In the genomic region with DNA sequence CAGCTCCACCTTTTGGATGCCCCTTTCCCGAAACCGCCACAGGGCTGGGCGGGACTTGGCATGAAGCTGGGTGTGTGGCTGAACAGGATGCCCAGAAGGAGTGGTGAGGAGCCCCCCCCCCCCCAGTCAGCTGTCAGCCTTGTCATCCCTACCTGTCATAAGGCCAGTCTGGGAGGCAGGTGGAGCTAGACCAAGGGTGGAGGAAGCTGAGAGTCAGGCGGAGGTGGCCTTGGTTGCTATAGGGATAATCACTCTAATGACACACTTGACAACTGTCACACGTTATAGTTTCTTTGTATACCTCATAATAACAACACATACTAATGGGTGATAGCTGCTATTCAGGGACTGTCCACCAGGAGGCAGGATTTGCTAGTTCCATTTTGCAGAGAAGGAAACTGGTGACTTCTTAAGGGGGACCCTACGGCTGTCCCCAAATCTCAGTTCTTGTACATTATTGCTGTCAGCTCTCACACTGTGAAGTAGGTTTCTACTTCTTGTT, we compare ENCODE assay signal across 9 mouse cellular contexts. TPM values are rescaled to one million over a fixed set of nuclear protein-coding genes. Genes with fewer than 3 reads are reported as not detected.
DNase-seq lines count a peak whose midpoint lies in the region; ATAC-seq and TF ChIP-seq lines count a peak whose summit lies in the region.
"Had no signal": no experiment of that assay in that cellular context is flagged by ENCODE, and none has a peak within 500 bp of the region (broad histone marks: within the 10 kb centered on the region; RNA-seq: fewer than 3 reads in every experiment).

No protein-coding gene starts in this region.

- H3K9ac ChIP-seq in forebrain, embryonic 14.5 days (ENCODE audit: low read length): no peak overlapping the region
- H3K9ac ChIP-seq in forebrain, embryonic 13.5 days: no peak overlapping the region
- H3K9ac ChIP-seq in embryonic facial prominence, embryonic 15.5 days: no peak overlapping the region
- no peak overlapping the region for H3K9ac ChIP-seq in lung, embryonic 15.5 days
- no peak overlapping the region for H3K9ac ChIP-seq in stomach, embryonic 15.5 days
- H3K9ac ChIP-seq: limb, embryonic 13.5 days had no signal

- 0 out of 2 replicates have a peak, but pooled peaks cover 2% of the 10 kb centered on the region for H3K4me1 ChIP-seq in forebrain, embryonic 14.5 days (ENCODE audit: control insufficient read depth, insufficient read depth, low read length)
- peaks cover 22% of the 10 kb centered on the region for H3K4me1 ChIP-seq in forebrain, embryonic 13.5 days
- H3K4me1 ChIP-seq in embryonic facial prominence, embryonic 15.5 days: peaks cover 47% of the 10 kb centered on the region
- H3K4me1 ChIP-seq in kidney, adult 2 months (ENCODE audit: control insufficient read depth, insufficient read depth, low read length): peaks cover 32% of the 10 kb centered on the region
- H3K4me1 ChIP-seq in lung, embryonic 15.5 days: peaks cover 41% of the 10 kb centered on the region
- peaks cover 33% of the 10 kb centered on the region for H3K4me1 ChIP-seq in stomach, embryonic 15.5 days

- DNase-seq in forebrain, embryonic 14.5 days (ENCODE audit: low spot score): peak; percentile 33
- peak; percentile 84 for DNase-seq in 416B (ENCODE audit: low read depth)
- DNase-seq in adrenal gland, postnatal 36 days: peak; percentile 51 to 60
- peak; percentile 28 for DNase-seq in kidney, adult 2 months

- no peak; the same call in 1 of the 2 replicates for ATAC-seq in forebrain, embryonic 14.5 days
- ATAC-seq in forebrain, embryonic 13.5 days: no peak
- ATAC-seq in embryonic facial prominence, embryonic 15.5 days (ENCODE audit: insufficient number of reproducible peaks, low FRiP score, low TSS enrichment, low read depth): no peak
- no peak for ATAC-seq in lung, embryonic 15.5 days (ENCODE audit: borderline replicate concordance, extremely low read depth, low FRiP score, low TSS enrichment)
- ATAC-seq in stomach, embryonic 15.5 days (ENCODE audit: insufficient read depth, low FRiP score, low read depth): peak; percentile 14; the same call in 1 of the 2 replicates

- no peak overlapping the region for H3K4me2 ChIP-seq in forebrain, embryonic 14.5 days (ENCODE audit: low read length)
- H3K4me2 ChIP-seq in forebrain, embryonic 13.5 days: no peak overlapping the region
- H3K4me2 ChIP-seq in embryonic facial prominence, embryonic 15.5 days (replicated peaks): peak overlapping the region; percentile 91
- peak overlapping the region; percentile 93 for H3K4me2 ChIP-seq in lung, embryonic 15.5 days
- peak overlapping the region; percentile 91 for H3K4me2 ChIP-seq in stomach, embryonic 15.5 days

- H3K27ac ChIP-seq in forebrain, embryonic 14.5 days (ENCODE audit: low read depth, low read length): no peak overlapping the region
- H3K27ac ChIP-seq in forebrain, embryonic 13.5 days: no peak overlapping the region
- H3K27ac ChIP-seq in embryonic facial prominence, embryonic 15.5 days (replicated peaks): peak overlapping the region; percentile 82
- peak overlapping the region; percentile 90 for H3K27ac ChIP-seq in kidney, adult 2 months (ENCODE audit: insufficient read depth, low read depth, low read length)
- H3K27ac ChIP-seq in lung, embryonic 15.5 days: peak overlapping the region; percentile 67
- peak overlapping the region; percentile 70 for H3K27ac ChIP-seq in stomach, embryonic 15.5 days
- H3K27ac ChIP-seq: limb, embryonic 13.5 days had no signal

- peaks cover 8% of the 10 kb centered on the region; the same call in 1 of the 2 replicates for H3K27me3 ChIP-seq in forebrain, embryonic 14.5 days (replicated peaks; ENCODE audit: control insufficient read depth, insufficient read depth, low read length)
- H3K27me3 ChIP-seq in forebrain, embryonic 13.5 days: peaks cover 29% of the 10 kb centered on the region
- no peaks in the 10 kb centered on the region for H3K27me3 ChIP-seq in embryonic facial prominence, embryonic 15.5 days
- H3K27me3 ChIP-seq in kidney, adult 2 months (replicated peaks; ENCODE audit: control insufficient read depth, insufficient read depth, low read length): no peaks in the 10 kb centered on the region
- no peaks in the 10 kb centered on the region for H3K27me3 ChIP-seq in lung, embryonic 15.5 days
- no peaks in the 10 kb centered on the region for H3K27me3 ChIP-seq in stomach, embryonic 15.5 days (replicated peaks)
- H3K27me3 ChIP-seq: limb, embryonic 13.5 days had no signal

- peak; percentile 21; the same call in 1 of the 2 replicates for TF ChIP-seq CTCF in kidney, adult 2 months (conservative IDR thresholded peaks at IDR 0.05; ENCODE audit: insufficient read depth, insufficient read length, low read depth, low read length)

- H3K9me3 ChIP-seq in forebrain, embryonic 14.5 days (replicated peaks; ENCODE audit: control insufficient read depth, low read length): no peaks in the 10 kb centered on the region
- no peaks in the 10 kb centered on the region for H3K9me3 ChIP-seq in forebrain, embryonic 13.5 days (replicated peaks)
- no peaks in the 10 kb centered on the region for H3K9me3 ChIP-seq in embryonic facial prominence, embryonic 15.5 days (replicated peaks)
- no peaks in the 10 kb centered on the region for H3K9me3 ChIP-seq in lung, embryonic 15.5 days
- no peaks in the 10 kb centered on the region for H3K9me3 ChIP-seq in stomach, embryonic 15.5 days
- H3K9me3 ChIP-seq: limb, embryonic 13.5 days had no signal

- no peak for TF ChIP-seq POLR2A in kidney, adult 2 months (IDR thresholded peaks at IDR 0.05; ENCODE audit: low read depth, low read length)

- no peak overlapping the region for H3K4me3 ChIP-seq in forebrain, embryonic 14.5 days (ENCODE audit: low read depth, low read length)
- no peak overlapping the region for H3K4me3 ChIP-seq in forebrain, embryonic 13.5 days
- H3K4me3 ChIP-seq in embryonic facial prominence, embryonic 15.5 days (replicated peaks): no peak overlapping the region
- no peak overlapping the region for H3K4me3 ChIP-seq in kidney, adult 2 months (ENCODE audit: insufficient read depth, low read depth, low read length)
- H3K4me3 ChIP-seq in lung, embryonic 15.5 days: no peak overlapping the region
- no peak overlapping the region for H3K4me3 ChIP-seq in stomach, embryonic 15.5 days (replicated peaks)

- WGBS in forebrain, embryonic 14.5 days: 17% methylated on average over 6 of the region's 6 CpGs
- WGBS in forebrain, embryonic 13.5 days: 28% methylated on average over 6 of the region's 6 CpGs
- 21% methylated on average over 6 of the region's 6 CpGs for WGBS in embryonic facial prominence, embryonic 15.5 days
- WGBS in kidney, adult 2 months: 19% methylated on average over 6 of the region's 6 CpGs
- WGBS in lung, embryonic 15.5 days: 24% methylated on average over 6 of the region's 6 CpGs
- WGBS in stomach, embryonic 15.5 days: 27% methylated on average over 6 of the region's 6 CpGs

- no peaks in the 10 kb centered on the region for H3K36me3 ChIP-seq in forebrain, embryonic 14.5 days (ENCODE audit: control insufficient read depth, insufficient read depth, low read length)
- no peaks in the 10 kb centered on the region for H3K36me3 ChIP-seq in forebrain, embryonic 13.5 days (ENCODE audit: poor library complexity, severe bottlenecking)
- no peaks in the 10 kb centered on the region for H3K36me3 ChIP-seq in embryonic facial prominence, embryonic 15.5 days
- no peaks in the 10 kb centered on the region for H3K36me3 ChIP-seq in kidney, adult 2 months (ENCODE audit: control insufficient read depth, insufficient read depth, low read length)
- H3K36me3 ChIP-seq in lung, embryonic 15.5 days: no peaks in the 10 kb centered on the region
- H3K36me3 ChIP-seq in stomach, embryonic 15.5 days: no peaks in the 10 kb centered on the region

RNA-seq across cellular contexts. Expression of gene Rhod, which starts 1.9 kb away (rescaled TPM):
- 6.3 and 8.3 TPM in 2 replicates for polyA plus RNA-seq in forebrain, embryonic 14.5 days (2014; fragmentation: Nextera tagmentation; extraction: Ambion mirVana)
- 5.5 and 6.6 TPM in 2 replicates for polyA plus RNA-seq in forebrain, embryonic 13.5 days (2015; fragmentation: Nextera tagmentation; extraction: Ambion mirVana)
- total RNA-seq in adrenal gland, postnatal 36 days (2021): 10 to 100 TPM; 25.8 to 26.8 TPM
- 47.4 and 50.5 TPM in 2 replicates for polyA plus RNA-seq in embryonic facial prominence, embryonic 15.5 days (2015; fragmentation: Nextera tagmentation; extraction: Ambion mirVana)
- polyA plus RNA-seq in kidney, adult 2 months (2012; rRNA removed): 35.1 and 35.6 TPM in 2 replicates
- 37.9 and 45.3 TPM in 2 replicates for polyA plus RNA-seq in lung, embryonic 15.5 days (2015; fragmentation: Nextera tagmentation; extraction: Ambion mirVana)
- 24.1 and 32.0 TPM in 2 replicates for polyA plus RNA-seq in stomach, embryonic 15.5 days (2015; fragmentation: Nextera tagmentation; extraction: Ambion mirVana)

RNA-seq across cellular contexts. Expression of gene Syt12, which starts 36.1 kb away (rescaled TPM):
- polyA plus RNA-seq in forebrain, embryonic 14.5 days (2014; fragmentation: Nextera tagmentation; extraction: Ambion mirVana): 1.9 TPM in 2 replicates
- polyA plus RNA-seq in forebrain, embryonic 13.5 days (2015; fragmentation: Nextera tagmentation; extraction: Ambion mirVana): 1.0 and 1.3 TPM in 2 replicates
- total RNA-seq in adrenal gland, postnatal 36 days (2021): 10 to 100 TPM; 66.1 to 69.9 TPM
- polyA plus RNA-seq in embryonic facial prominence, embryonic 15.5 days (2015; fragmentation: Nextera tagmentation; extraction: Ambion mirVana): 1.5 and 1.7 TPM in 2 replicates
- 4.6 and 9.8 TPM in 2 replicates for polyA plus RNA-seq in kidney, adult 2 months (2012; rRNA removed)
- 1.1 and 1.2 TPM in 2 replicates for polyA plus RNA-seq in lung, embryonic 15.5 days (2015; fragmentation: Nextera tagmentation; extraction: Ambion mirVana)
- polyA plus RNA-seq in stomach, embryonic 15.5 days (2015; fragmentation: Nextera tagmentation; extraction: Ambion mirVana): 0.81 and 0.99 TPM in 2 replicates

RNA-seq across cellular contexts. Expression of gene Kdm2a, which starts 43.1 kb away (rescaled TPM):
- 29.2 and 36.3 TPM in 2 replicates for polyA plus RNA-seq in forebrain, embryonic 14.5 days (2014; fragmentation: Nextera tagmentation; extraction: Ambion mirVana)
- 38.8 and 43.9 TPM in 2 replicates for polyA plus RNA-seq in forebrain, embryonic 13.5 days (2015; fragmentation: Nextera tagmentation; extraction: Ambion mirVana)
- 100 to 1,000 TPM in 1 of 2 experiments, 10 to 100 TPM in 1; 86.7 to 107 TPM for total RNA-seq in adrenal gland, postnatal 36 days (2021)
- 50.4 and 55.0 TPM in 2 replicates for polyA plus RNA-seq in embryonic facial prominence, embryonic 15.5 days (2015; fragmentation: Nextera tagmentation; extraction: Ambion mirVana)
- 74.3 and 89.5 TPM in 2 replicates for polyA plus RNA-seq in kidney, adult 2 months (2012; rRNA removed)
- polyA plus RNA-seq in lung, embryonic 15.5 days (2015; fragmentation: Nextera tagmentation; extraction: Ambion mirVana): 37.8 and 40.9 TPM in 2 replicates
- 37.2 and 44.7 TPM in 2 replicates for polyA plus RNA-seq in stomach, embryonic 15.5 days (2015; fragmentation: Nextera tagmentation; extraction: Ambion mirVana)

RNA-seq across cellular contexts. Expression of gene 2010003K11Rik, which starts 57.2 kb away (rescaled TPM):
- polyA plus RNA-seq in forebrain, embryonic 14.5 days (2014; fragmentation: Nextera tagmentation; extraction: Ambion mirVana): not detected in 2 replicates
- polyA plus RNA-seq in forebrain, embryonic 13.5 days (2015; fragmentation: Nextera tagmentation; extraction: Ambion mirVana): not detected in 2 replicates
- total RNA-seq in adrenal gland, postnatal 36 days (2021): 10 to 100 TPM; 25.2 to 36.9 TPM
- not detected in 2 replicates for polyA plus RNA-seq in embryonic facial prominence, embryonic 15.5 days (2015; fragmentation: Nextera tagmentation; extraction: Ambion mirVana)
- 2.8 TPM in 2 replicates for polyA plus RNA-seq in kidney, adult 2 months (2012; rRNA removed)
- not detected in 2 replicates for polyA plus RNA-seq in lung, embryonic 15.5 days (2015; fragmentation: Nextera tagmentation; extraction: Ambion mirVana)
- 1.2 and 1.3 TPM in 2 replicates for polyA plus RNA-seq in stomach, embryonic 15.5 days (2015; fragmentation: Nextera tagmentation; extraction: Ambion mirVana)
- polyA plus RNA-seq: limb, embryonic 13.5 days had no signal

Comparison
In these comparisons a context has a peak if more than half of its experiments do, and no peak if none do; other contexts are left out.
1. DNase-seq: peak in every context shown above with its lines; median percentile 84 in 416B; 56 in adrenal gland, postnatal 36 days; 33 in forebrain, embryonic 14.5 days; 28 in kidney, adult 2 months.
2. H3K27ac ChIP-seq: peak in embryonic facial prominence, embryonic 15.5 days (single experiment), kidney, adult 2 months (single experiment), lung, embryonic 15.5 days (single experiment) and stomach, embryonic 15.5 days (single experiment); none in forebrain, embryonic 14.5 days (single experiment) and forebrain, embryonic 13.5 days (single experiment).
3. H3K4me2 ChIP-seq: peak in embryonic facial prominence, embryonic 15.5 days (single experiment), lung, embryonic 15.5 days (single experiment) and stomach, embryonic 15.5 days (single experiment); none in forebrain, embryonic 14.5 days (single experiment) and forebrain, embryonic 13.5 days (single experiment).